Mouse (Mus musculus): ENCODE data around the gene Acy3. TPM values are rescaled to one million over a fixed set of nuclear protein-coding genes. Genes with fewer than 3 reads are reported as not detected.
"Not testable (repeated sequence)": the region's sequence is repeated elsewhere in the genome, so short reads cannot be mapped to it uniquely, and the experiment has no call there.

The Acy3 gene
- total RNA-seq, 2 experiments from 2014 or later: 1.7 to 2.6 TPM

GRCm38 (mm10) chr19:3958470-3958869, 27.9 kb upstream of the Acy3 start, which contains the start of gene Aldh3b3:
TSS of gene Aldh3b3 (plus strand) at chr19:3958645.
- intact Hi-C loops (cut with DNase I): no loop called here
- H3K27ac ChIP-seq: no peak within 1 kb of the TSS
- no peak for DNase-seq
- H3K4me3 ChIP-seq: no peak within 1 kb of the TSS
- TF ChIP-seq CTCF (IDR thresholded peaks at IDR 0.05): no peak

DNA sequence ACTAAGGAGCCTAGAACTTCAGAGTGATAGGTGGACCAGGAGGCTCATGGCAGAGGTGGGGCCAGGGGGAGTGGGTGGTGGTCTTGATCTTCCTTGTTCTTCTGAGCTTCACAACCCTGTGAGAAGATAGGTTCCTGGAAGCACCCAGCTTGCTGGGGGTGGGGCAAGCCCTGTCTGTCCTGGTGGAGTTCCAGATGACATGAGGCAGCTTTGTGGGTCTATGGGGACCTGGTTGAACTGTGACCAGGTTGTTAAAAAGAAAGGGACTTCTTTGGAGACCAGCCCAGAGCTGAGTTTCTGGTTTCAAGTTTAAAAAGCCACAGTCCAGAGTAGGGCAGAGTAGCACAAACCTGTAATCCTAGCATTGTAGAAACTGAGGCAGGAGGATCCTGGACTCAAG, 27.3 kb upstream of the Acy3 start:
- Histone ChIP-seq H3K4me3 (no peak overlapping the region), H3K27ac (no peak overlapping the region)
- intact Hi-C loops (cut with DNase I): no loop called here
- TF ChIP-seq CTCF (IDR thresholded peaks at IDR 0.05): no peak
- no peak for DNase-seq

DNA sequence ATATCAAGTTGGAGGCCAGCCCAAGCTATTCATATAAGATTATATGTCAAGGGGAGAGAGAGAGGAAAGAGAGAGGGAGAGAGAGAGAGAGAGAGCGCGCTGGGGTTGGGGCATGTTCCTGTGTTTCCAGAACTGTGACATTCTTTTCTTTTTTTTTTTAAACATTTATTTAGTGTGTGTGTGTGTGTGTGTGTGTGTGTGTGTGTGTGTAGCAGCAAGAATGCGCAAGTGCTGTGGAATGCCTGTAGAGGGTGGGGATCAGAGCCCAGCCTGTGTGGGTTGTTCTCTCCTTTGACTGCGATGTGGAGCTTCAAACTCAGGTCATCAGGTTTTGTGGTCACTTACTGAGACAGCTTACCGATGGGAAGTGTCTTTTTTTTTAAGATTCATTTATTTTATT, 26.2 kb upstream of the Acy3 start:
- TF ChIP-seq CTCF (IDR thresholded peaks at IDR 0.05): no peak
- H3K27ac ChIP-seq: no peak overlapping the region
- H3K4me3 ChIP-seq: no peak overlapping the region
- intact Hi-C loops (cut with DNase I): no loop called here
- DNase-seq: no peak

DNA sequence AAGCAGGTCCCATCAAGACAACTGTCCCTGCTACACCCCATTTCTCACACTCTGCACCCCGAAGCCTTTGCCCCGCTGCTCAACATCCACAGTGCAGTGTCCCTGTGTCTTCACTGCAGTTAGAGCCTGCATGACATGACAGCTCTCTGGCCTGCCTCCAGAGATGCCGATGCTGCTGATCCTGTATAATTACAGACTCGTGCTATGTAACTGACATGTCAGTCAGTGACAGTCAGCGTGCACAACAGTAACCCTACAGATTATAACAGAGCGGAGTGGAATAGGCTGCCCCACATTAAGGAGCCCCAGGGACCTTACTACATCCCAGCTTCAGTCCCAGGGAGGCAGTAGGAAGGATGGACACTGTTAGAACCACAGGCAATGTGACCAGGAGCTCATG, 24.6 kb upstream of the Acy3 start:
- DNase-seq; intact Hi-C loops (cut with DNase I); H3K27ac ChIP-seq; H3K4me3 ChIP-seq: not testable (repeated sequence)

- no peak for DNase-seq
- TF ChIP-seq CTCF (IDR thresholded peaks at IDR 0.05): peak; percentile 32
- intact Hi-C loops (cut with DNase I): no loop called here
Measured at GRCm38 (mm10) chr19:3962469-3962868, 23.9 kb upstream of the Acy3 start.

GRCm38 (mm10) chr19:3964030-3964429, 22.3 kb upstream of the Acy3 start:
- Histone ChIP-seq H3K4me3 (no peak overlapping the region), H3K27ac (no peak overlapping the region)
- no peak for DNase-seq
- TF ChIP-seq CTCF (IDR thresholded peaks at IDR 0.05): no peak
- intact Hi-C loops (cut with DNase I): no loop called here

More at GRCm38 (mm10) chr19:3962469-3962868, 23.9 kb upstream of the Acy3 start:
- H3K27ac ChIP-seq: no peak overlapping the region
- no peak overlapping the region for H3K4me3 ChIP-seq

DNA sequence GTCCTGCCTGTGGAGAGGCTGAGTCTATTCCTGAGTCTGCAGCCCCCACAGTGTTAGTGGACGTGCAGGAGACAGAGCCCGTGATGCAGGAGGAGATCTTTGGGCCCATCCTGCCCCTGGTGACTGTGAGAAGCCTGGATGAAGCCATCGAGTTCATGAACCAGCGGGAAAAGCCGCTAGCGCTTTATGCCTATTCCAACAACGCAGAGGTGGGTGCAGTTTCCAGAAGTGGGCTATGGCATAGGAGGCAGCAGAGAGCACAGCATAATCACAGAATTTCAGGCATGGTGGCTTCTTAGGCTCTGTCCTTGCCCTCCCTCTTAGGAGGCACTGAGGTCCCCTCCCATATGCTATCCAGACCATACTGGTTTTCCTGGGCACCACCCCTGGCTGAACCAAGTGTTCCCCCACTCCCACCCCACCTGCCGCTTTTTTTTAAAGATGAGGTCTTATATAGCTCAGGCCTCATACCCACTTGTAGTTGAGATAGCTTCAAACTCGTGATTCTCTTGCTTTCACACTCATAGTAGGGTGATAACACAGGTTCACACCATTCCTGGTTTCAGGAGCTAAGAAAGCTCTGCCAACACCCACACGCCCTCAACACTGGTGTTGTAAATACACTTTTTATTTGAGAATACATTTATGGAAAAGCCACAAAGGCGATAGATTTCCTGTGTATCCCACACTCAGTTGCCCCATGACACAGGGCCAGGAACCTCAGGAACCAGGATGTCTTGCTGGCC, 19.9 kb upstream of the Acy3 start:
- no peak for TF ChIP-seq CTCF (IDR thresholded peaks at IDR 0.05)
- intact Hi-C loops (cut with DNase I): no loop called here
- Histone ChIP-seq H3K27ac (no peak overlapping the region), H3K4me3 (no peak overlapping the region)
- DNase-seq: no peak

DNA sequence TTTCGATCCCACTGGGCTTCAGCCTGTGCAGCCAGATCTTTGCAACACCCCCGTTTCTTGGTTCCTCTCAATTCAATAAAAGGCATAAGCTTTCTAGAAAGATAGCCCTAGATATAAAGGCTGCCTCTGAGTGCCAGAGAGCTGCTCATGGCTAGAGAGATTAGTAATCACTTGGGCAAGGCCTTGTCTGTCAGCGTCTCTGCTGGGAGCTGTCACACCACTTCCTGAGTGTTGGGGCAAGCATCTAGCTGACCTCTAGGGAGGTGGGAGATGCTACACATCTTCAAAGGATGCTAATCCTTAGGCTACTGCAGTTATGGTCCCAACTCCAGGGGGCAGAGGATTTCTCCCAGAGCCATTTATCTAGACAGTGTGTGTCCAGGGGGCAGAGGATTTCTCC, 19.1 kb upstream of the Acy3 start:
- intact Hi-C loops (cut with DNase I): no loop called here
- Histone ChIP-seq H3K27ac (no peak overlapping the region), H3K4me3 (no peak overlapping the region)
- no peak for DNase-seq
- no peak for TF ChIP-seq CTCF (IDR thresholded peaks at IDR 0.05)

DNA sequence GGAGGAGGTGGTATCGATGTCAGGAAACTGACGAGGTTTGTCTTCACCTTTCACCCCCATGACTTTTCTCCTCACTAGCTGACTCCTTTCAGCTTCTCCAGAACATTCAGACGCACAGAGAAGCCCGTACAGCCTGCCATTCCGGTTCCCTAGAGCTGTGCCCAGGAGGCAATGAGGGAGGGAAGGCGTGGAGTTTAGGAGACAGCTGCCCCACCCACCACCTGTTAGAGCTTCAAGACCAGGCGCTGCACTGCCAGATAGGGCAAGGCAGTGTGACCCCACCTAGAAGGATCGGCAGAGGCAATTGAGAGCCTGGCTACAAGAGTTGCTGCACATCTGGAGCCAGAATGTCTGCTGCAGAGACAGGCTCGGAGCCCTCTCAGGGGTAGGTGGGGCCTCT, 14.1 kb upstream of the Acy3 start, which contains the start of gene Aldh3b2:
Aldh3b2 (plus strand) TSS at position 100 of the 400 bp plus-strand sequence.
- TF ChIP-seq CTCF (IDR thresholded peaks at IDR 0.05): no peak
- no peak within 1 kb of the TSS for H3K4me3 ChIP-seq
- DNase-seq: no peak
- no peak within 1 kb of the TSS for H3K27ac ChIP-seq
- intact Hi-C loops (cut with DNase I): no loop called here

- DNase-seq; H3K27ac ChIP-seq; H3K4me3 ChIP-seq; intact Hi-C loops (cut with DNase I): not testable (repeated sequence)
Measured at GRCm38 (mm10) chr19:3974608-3975007, 11.8 kb upstream of the Acy3 start.

DNA sequence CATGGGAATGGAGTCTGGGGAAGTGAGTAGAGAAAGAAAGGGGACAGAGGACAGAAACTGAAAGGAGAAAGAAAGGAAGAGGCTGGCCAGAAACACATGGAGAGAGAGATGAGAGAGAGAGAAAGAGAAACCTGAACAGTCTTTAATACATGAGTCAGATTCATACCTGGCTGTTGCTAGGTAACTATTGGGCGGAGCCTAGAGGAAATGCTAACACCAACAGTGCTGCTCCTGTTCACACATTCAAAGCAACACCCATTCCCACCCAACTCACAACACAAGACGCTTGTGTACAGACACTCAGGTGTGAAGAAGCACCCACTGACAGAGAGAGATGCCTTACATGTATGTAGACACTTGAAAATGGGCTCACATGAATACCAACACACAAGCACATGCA, 10.5 kb upstream of the Acy3 start:
- no peak for DNase-seq
- TF ChIP-seq CTCF (IDR thresholded peaks at IDR 0.05): no peak
- no peak overlapping the region for H3K27ac ChIP-seq
- intact Hi-C loops (cut with DNase I): no loop called here
- no peak overlapping the region for H3K4me3 ChIP-seq

- H3K27ac ChIP-seq: no peak overlapping the region
- intact Hi-C loops (cut with DNase I): loop anchor here (2.0 to 10.0 kb wide), 3 partner anchors 34 to 253 kb away; no protein-coding TSS in a partner anchor
- TF ChIP-seq CTCF (IDR thresholded peaks at IDR 0.05): peak; percentile 94
- peak; percentile 76 for DNase-seq
- no peak overlapping the region for H3K4me3 ChIP-seq
Measured at GRCm38 (mm10) chr19:3980309-3980708, 6.1 kb upstream of the Acy3 start.

GRCm38 (mm10) chr19:3980917-3981316, 5.5 kb upstream of the Acy3 start:
- no peak for DNase-seq
- intact Hi-C loops (cut with DNase I): loop anchor here (2.0 to 10.0 kb wide), 3 partner anchors 34 to 254 kb away; no protein-coding TSS in a partner anchor
- TF ChIP-seq CTCF (IDR thresholded peaks at IDR 0.05): no peak
- Histone ChIP-seq H3K27ac (no peak overlapping the region), H3K4me3 (no peak overlapping the region)

Measured in gastrocnemius, adult 2 months (tissue).